Mouse (Mus musculus) midbrain, embryonic 13.5 days (tissue): ENCODE measurements around the gene Vmn1r171. TPM values are rescaled to one million over a fixed set of nuclear protein-coding genes. Genes with fewer than 3 reads are reported as not detected.
"Not testable (repeated sequence)": the region's sequence is repeated elsewhere in the genome, so short reads cannot be mapped to it uniquely, and the experiment has no call there.

ENCODE experiments used
- ATAC-seq: fragments of 200-750 bp; cut with Nextera tagmentation; 2 replicates; pipeline ENCODE4 v1.8.0; 2017; ENCODE audit warnings: mild to moderate bottlenecking, moderate TSS enrichment, moderate library complexity
- H3K27ac ChIP-seq: fragments of 300-500 bp; sonication (generic); 2 replicates; pipeline ENCODE4 v1.5.1; 2015; ENCODE audit warnings: inconsistent platforms, mild to moderate bottlenecking, moderate library complexity
- H3K27me3 ChIP-seq: fragments of 300-500 bp; sonication (generic); 2 replicates; pipeline ENCODE4 v1.6.1; 2015; ENCODE audit warnings: mild to moderate bottlenecking, inconsistent platforms
- H3K36me3 ChIP-seq: fragments of 300-500 bp; sonication (generic); 2 replicates; pipeline ENCODE4 v1.6.1; 2015; ENCODE audit warnings: mild to moderate bottlenecking, inconsistent platforms
- H3K4me1 ChIP-seq: fragments of 300-500 bp; sonication (generic); replicated peaks from 2 replicates; pipeline ENCODE4 v1.6.1; 2015; ENCODE audit warnings: inconsistent platforms
- H3K4me2 ChIP-seq: fragments of 300-500 bp; sonication (generic); replicated peaks from 2 replicates; pipeline ENCODE4 v1.6.1; 2015; ENCODE audit warnings: moderate library complexity, mild to moderate bottlenecking, inconsistent platforms
- H3K4me3 ChIP-seq: fragments of 300-500 bp; sonication (generic); replicated peaks from 2 replicates; pipeline ENCODE4 v1.5.1; 2015; ENCODE audit warnings: mild to moderate bottlenecking, inconsistent platforms
- H3K9ac ChIP-seq: fragments of 300-500 bp; sonication (generic); replicated peaks from 2 replicates; pipeline ENCODE4 v1.6.1; 2015; ENCODE audit warnings: mild to moderate bottlenecking, inconsistent platforms
- H3K9me3 ChIP-seq: fragments of 300-500 bp; sonication (generic); 2 replicates; pipeline ENCODE4 v1.6.1; 2016; ENCODE audit warnings: mild to moderate bottlenecking, inconsistent platforms
- whole genome bisulfite sequencing: fragments of 180-500 bp; shearing (Covaris S2); methylation state at CpG from one replicate; pipeline ENCODE4 v1.1.7; 2015; 5-methylcytosine and 5-hydroxymethylcytosine counted together
- polyA plus RNA-seq: library from polyadenylated mRNA; unstranded; fragments of >200 nt; fragmentation: Nextera tagmentation; extraction: Ambion mirVana; gene quantifications from 2 replicates; pipeline ENCODE4 v1.2.1, GENCODE M21; 2015

Gene Vmn1r171
- not detected in 2 replicates for polyA plus RNA-seq

DNA sequence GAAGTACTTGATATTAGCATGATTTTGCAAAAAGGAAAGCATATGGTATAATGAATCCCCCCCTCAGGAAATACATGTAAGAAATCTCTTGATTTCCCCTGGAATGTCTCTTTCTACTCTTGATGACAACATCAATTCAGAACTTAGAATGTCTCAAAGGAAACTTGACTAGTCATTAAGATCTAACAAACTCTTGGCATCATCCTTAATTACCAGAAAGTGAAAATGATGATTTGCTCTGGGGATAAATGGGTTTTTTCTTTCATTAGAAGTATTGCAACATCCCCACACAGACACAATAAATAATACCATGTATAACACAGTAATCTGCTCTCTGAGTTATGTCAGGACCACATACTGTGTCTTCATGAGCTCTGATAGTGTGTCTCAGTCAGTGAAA is at the start of gene Vmn1r171:
TSS of gene Vmn1r171 (plus strand) at position 301 of the 400 bp plus-strand sequence.
- no peaks in the 10 kb centered on the region for H3K4me1 ChIP-seq
- H3K9me3 ChIP-seq: peaks cover 20% of the 10 kb centered on the region
- no peak within 1 kb of the TSS for H3K27ac ChIP-seq
- H3K4me2 ChIP-seq: no peak within 1 kb of the TSS
- no peak within 1 kb of the TSS for H3K4me3 ChIP-seq
- H3K9ac ChIP-seq: no peak within 1 kb of the TSS
- ATAC-seq: no peak
- H3K36me3 ChIP-seq: no peaks in the 10 kb centered on the region
- H3K27me3 ChIP-seq: no peaks in the 10 kb centered on the region

DNA sequence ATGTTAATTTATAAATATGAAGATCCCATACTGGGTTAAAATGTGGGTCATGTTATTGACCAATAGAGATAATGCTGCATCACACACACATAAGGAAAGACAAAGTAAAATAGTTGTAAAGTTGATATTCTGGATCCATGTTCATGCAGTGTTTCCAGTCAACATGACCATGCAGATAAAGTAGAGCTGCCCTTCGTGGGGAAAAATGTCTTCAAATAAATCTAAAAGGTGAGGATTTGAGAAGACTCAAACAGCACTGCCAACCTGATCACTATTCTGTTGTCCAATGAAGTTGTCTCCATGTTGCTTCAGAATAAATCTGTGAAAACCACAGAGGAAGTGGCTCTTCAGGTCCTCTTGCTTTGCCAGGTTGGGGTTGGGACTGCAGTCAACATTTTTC is 24.6 kb upstream of the Vmn1r171 start, which contains the start of gene Vmn1r170:
TSS of gene Vmn1r170 (plus strand) at position 301 of the 400 bp plus-strand sequence.
- H3K9ac ChIP-seq, H3K4me3 ChIP-seq, H3K27me3 ChIP-seq, H3K36me3 ChIP-seq, H3K4me1 ChIP-seq, H3K27ac ChIP-seq, ATAC-seq, H3K4me2 ChIP-seq: not testable (repeated sequence)
- WGBS: 29% methylated on average over 1 of the region's 1 CpGs
- H3K9me3 ChIP-seq: peaks cover 11% of the 10 kb centered on the region

DNA sequence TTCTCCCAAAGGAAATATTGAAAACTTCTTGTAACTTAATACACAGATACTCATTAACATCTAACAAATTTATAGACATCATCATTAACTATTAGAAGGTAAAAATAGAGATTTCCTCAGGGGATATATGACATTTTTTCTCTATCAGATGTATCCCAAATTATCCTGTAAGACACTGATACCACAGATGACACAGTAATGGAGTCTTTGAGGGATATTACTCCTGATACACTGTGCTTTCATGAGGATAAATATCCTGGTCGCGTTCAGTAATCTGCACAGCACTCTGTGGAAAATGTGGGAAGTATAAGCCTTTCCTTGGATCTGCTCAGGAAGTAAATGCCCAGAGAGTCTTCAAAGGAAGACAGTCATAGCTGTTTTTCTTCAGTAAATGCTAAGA is 27.5 kb downstream of the Vmn1r171 start, which contains the start of gene Vmn1r172:
TSS of gene Vmn1r172 (plus strand) at position 301 of the 400 bp plus-strand sequence.
- Histone ChIP-seq H3K4me3 (no peak within 1 kb of the TSS), H3K4me1 (no peaks in the 10 kb centered on the region), H3K27me3 (no peaks in the 10 kb centered on the region), H3K9me3 (0 out of 2 replicates have a peak, but pooled peaks cover under 1% of the 10 kb centered on the region), H3K4me2 (no peak within 1 kb of the TSS), H3K9ac (no peak within 1 kb of the TSS), H3K36me3 (no peaks in the 10 kb centered on the region), H3K27ac (no peak within 1 kb of the TSS)
- WGBS: 70% methylated on average over 2 of the region's 2 CpGs
- no peak for ATAC-seq

Other genes starting within 250 kb of the Vmn1r171 start
- not detected in 2 replicates for gene Nlrp5, start 244.8 kb upstream of the Vmn1r171 start, polyA plus RNA-seq
- gene Vmn1r167, start 123.5 kb upstream of the Vmn1r171 start, polyA plus RNA-seq: not detected in 2 replicates
- gene Vmn1r168, start 91.0 kb upstream of the Vmn1r171 start, polyA plus RNA-seq: not detected in 2 replicates
- not detected in 2 replicates for gene Vmn1r169, start 55.2 kb upstream of the Vmn1r171 start, polyA plus RNA-seq
- not detected in 2 replicates for gene Vmn1r170, start 24.5 kb upstream of the Vmn1r171 start, polyA plus RNA-seq
- not detected in 2 replicates for gene Vmn1r172, start 27.6 kb downstream of the Vmn1r171 start, polyA plus RNA-seq
- not detected in 2 replicates for gene Vmn1r173, start 70.0 kb downstream of the Vmn1r171 start, polyA plus RNA-seq
- not detected in 2 replicates for gene Vmn1r174, start 121.5 kb downstream of the Vmn1r171 start, polyA plus RNA-seq
- gene Vmn1r175, start 179.9 kb downstream of the Vmn1r171 start, polyA plus RNA-seq: not detected in 2 replicates
- gene Vmn1r176, start 206.7 kb downstream of the Vmn1r171 start, polyA plus RNA-seq: not detected in 2 replicates
- gene Vmn1r177, start 235.7 kb downstream of the Vmn1r171 start, polyA plus RNA-seq: not detected in 2 replicates